Mouse (Mus musculus) neutrophil, adult 59 days (primary cell): ENCODE measurements around the gene Mettl16. TPM values are rescaled to one million over a fixed set of nuclear protein-coding genes. Genes with fewer than 3 reads are reported as not detected.

ENCODE experiments used
- total RNA-seq, 2 experiments: library from RNA; stranded (reverse); gene quantifications; 1 replicate in 1 of 2; 2 replicates in 1 of 2; pipeline ENCODE4 v1.2.4; 2023

Gene Mettl16
- 10 to 100 TPM in 1 of 2 experiments, 1 to 10 TPM in 1; 9.8 to 11.2 TPM for total RNA-seq

GRCm38 (mm10) chr11:74770595-74771207 is at the start of gene Mettl16:
Gene Mettl16, plus strand, starts transcription at chr11:74770830.

DNA sequence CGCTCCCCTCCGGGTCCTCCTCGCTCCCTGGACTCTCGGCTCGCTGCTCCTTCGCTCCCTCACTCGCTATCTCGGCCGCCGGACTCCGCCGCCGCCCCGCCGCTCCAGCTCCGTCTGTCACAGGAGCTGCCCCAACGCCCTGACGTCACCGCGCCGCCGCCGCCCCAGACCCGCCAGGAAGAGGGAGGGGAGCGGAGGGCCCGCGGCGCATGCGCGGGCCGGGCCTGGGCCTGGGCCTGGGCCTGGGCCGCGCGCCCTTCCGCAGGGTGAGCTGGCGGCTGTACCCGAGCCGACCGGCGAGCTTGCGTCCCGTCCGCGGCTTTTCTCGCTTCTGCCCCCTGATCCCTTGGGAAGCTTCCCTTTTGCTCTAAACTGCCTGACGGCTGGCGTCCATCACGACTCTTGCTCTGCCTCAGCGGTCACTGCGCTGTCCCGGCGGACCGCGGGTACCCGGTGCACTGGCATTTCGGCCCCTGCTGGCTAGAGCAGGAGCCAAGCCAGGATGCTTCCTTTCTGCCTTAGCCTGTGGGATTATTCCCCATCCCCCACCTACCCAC is 46.3 kb upstream of the Mettl16 start, which contains the start of gene Pafah1b1:
Pafah1b1 (minus strand) TSS at position 436 of the 557 bp plus-strand sequence.

GRCm38 (mm10) chr11:74830256-74831161 is 59.9 kb downstream of the Mettl16 start, which contains the start of gene Mnt:
Gene Mnt, plus strand, starts transcription at chr11:74830920.

Other genes with a start within 250 kb of the Mettl16 start
- gene Rap1gap2, start 159.9 kb upstream of the Mettl16 start, total RNA-seq: 10 to 100 TPM; 95.5 to 97.9 TPM
- gene Ccdc92b, start 151.2 kb upstream of the Mettl16 start, total RNA-seq: under 1 TPM; 0.11 to 0.24 TPM
- 10 to 100 TPM; 16.1 to 19.1 TPM for gene Cluh, start 121.3 kb upstream of the Mettl16 start, total RNA-seq
- 10 to 100 TPM; 93.4 to 97.4 TPM for gene Pafah1b1, start 46.2 kb upstream of the Mettl16 start, total RNA-seq
- gene Mnt, start 60.1 kb downstream of the Mettl16 start, total RNA-seq: 10 to 100 TPM; 37.9 to 57.4 TPM
- 1 to 10 TPM; 1.4 to 2.1 TPM for gene Sgsm2, start 126.2 kb downstream of the Mettl16 start, total RNA-seq
- 10 to 100 TPM; 12.3 to 13.3 TPM for gene Tsr1, start 127.2 kb downstream of the Mettl16 start, total RNA-seq
- gene Smg6, start 155.0 kb downstream of the Mettl16 start, total RNA-seq: 10 to 100 TPM; 23.8 to 24.7 TPM
- 1 to 10 TPM; 5.7 to 7.2 TPM for gene Srr, start 155.1 kb downstream of the Mettl16 start, total RNA-seq